Mouse (Mus musculus) MEL (cell line): ENCODE data around the gene Mrps30. TPM values are rescaled to one million over a fixed set of nuclear protein-coding genes. Genes with fewer than 3 reads are reported as not detected.

ENCODE experiments used
- DNase-seq: peaks from one replicate; pipeline ENCODE4 v3.0.0; 2011; ENCODE audit warnings: low read depth, low spot score
- H3K27ac ChIP-seq: 2 replicates; pipeline ENCODE4 v1.5.1; 2012; ENCODE audit warnings: low read depth, mild to moderate bottlenecking, control low read depth, low read length, moderate library complexity; ENCODE audit not compliant: control insufficient read depth
- H3K27me3 ChIP-seq, 2 experiments: fragments of 150-350 bp in 1 of 2; sonication (generic) in 1 of 2; 2 replicates each; pipeline ENCODE4 v1.6.1; 2012; ENCODE audit warnings: low read length in 2 of 2, mild to moderate bottlenecking in 2 of 2, improper control_type of control experiment in 1 of 2, moderate library complexity in 1 of 2; ENCODE audit not compliant: insufficient read depth in 2 of 2, control insufficient read depth in 1 of 2
- H3K36me3 ChIP-seq, 2 experiments: 2 replicates each; pipeline ENCODE4 v1.6.1; 2012 to 2014; ENCODE audit warnings: low read length in 2 of 2, improper control_type of control experiment in 1 of 2, inconsistent platforms in 1 of 2, mild to moderate bottlenecking in 1 of 2; ENCODE audit not compliant: insufficient read depth in 2 of 2, control insufficient read depth in 1 of 2
- H3K4me1 ChIP-seq, 2 experiments: fragments of 150-350 bp in 1 of 2; sonication (generic) in 1 of 2; 2 replicates each; pipeline ENCODE4 v1.6.1; 2012; ENCODE audit warnings: low read length in 2 of 2, improper control_type of control experiment in 1 of 2, mild to moderate bottlenecking in 1 of 2; ENCODE audit not compliant: insufficient read depth in 2 of 2, control insufficient read depth in 1 of 2
- H3K4me3 ChIP-seq, 2 experiments: fragments of 150-350 bp in 1 of 2; sonication (generic) in 1 of 2; 2 replicates each; pipeline ENCODE4 v1.5.1; 2012; ENCODE audit warnings: low read depth in 2 of 2, low read length in 2 of 2, mild to moderate bottlenecking in 2 of 2, moderate library complexity in 2 of 2, control low read depth in 1 of 2, improper control_type of control experiment in 1 of 2; ENCODE audit not compliant: control insufficient read depth in 1 of 2, insufficient read depth in 1 of 2
- H3K79me2 ChIP-seq: 2 replicates; pipeline ENCODE4 v1.6.1; 2012; ENCODE audit warnings: mild to moderate bottlenecking, low read length, moderate library complexity; ENCODE audit not compliant: control insufficient read depth, poor library complexity, insufficient read depth
- H3K9ac ChIP-seq: 2 replicates; pipeline ENCODE4 v1.6.1; 2012; ENCODE audit warnings: low read depth, mild to moderate bottlenecking, control low read depth, low read length, moderate library complexity; ENCODE audit not compliant: control insufficient read depth, poor library complexity, severe bottlenecking
- H3K9me3 ChIP-seq: fragments of 150-350 bp; sonication (generic); replicated peaks from 2 replicates; pipeline ENCODE4 v1.6.1; 2012; ENCODE audit warnings: mild to moderate bottlenecking, low read length, improper control_type of control experiment, moderate library complexity; ENCODE audit not compliant: insufficient read depth
- BHLHE40 ChIP-seq: IDR thresholded peaks from 2 replicates; pipeline ENCODE4 v1.6.1; 2012; ENCODE audit warnings: low read depth, mild to moderate bottlenecking, inconsistent platforms, low read length, improper control_type of control experiment, borderline replicate concordance
- CHD1 ChIP-seq: IDR thresholded peaks from 2 replicates; pipeline ENCODE4 v1.6.1; 2012; ENCODE audit warnings: low read depth, mild to moderate bottlenecking, inconsistent platforms, low read length, improper control_type of control experiment
- E2F4 ChIP-seq: IDR thresholded peaks from 2 replicates; pipeline ENCODE4 v1.6.1; 2011; ENCODE audit warnings: low read depth, low read length, improper control_type of control experiment, borderline replicate concordance
- ETS1 ChIP-seq: IDR thresholded peaks from 2 replicates; pipeline ENCODE4 v1.6.1; 2012; ENCODE audit warnings: low read depth, mild to moderate bottlenecking, inconsistent platforms, low read length, improper control_type of control experiment, moderate library complexity
- GABPA ChIP-seq: IDR thresholded peaks from 2 replicates; pipeline ENCODE4 v1.6.1; 2012; ENCODE audit warnings: low read depth, mild to moderate bottlenecking, inconsistent platforms, low read length, improper control_type of control experiment, moderate library complexity
- GATA1 ChIP-seq: IDR thresholded peaks from 2 replicates; pipeline ENCODE4 v1.6.1; 2011; ENCODE audit warnings: low read depth, low read length, improper control_type of control experiment
- JUND ChIP-seq: IDR thresholded peaks from 2 replicates; pipeline ENCODE4 v1.6.1; 2011; ENCODE audit warnings: low read depth, mild to moderate bottlenecking, improper control_type of control experiment, low read length
- MAX ChIP-seq: IDR thresholded peaks from 2 replicates; pipeline ENCODE4 v1.6.1; 2011; ENCODE audit warnings: low read length, improper control_type of control experiment
- MXI1 ChIP-seq: IDR thresholded peaks from 2 replicates; pipeline ENCODE4 v1.6.1; 2011; ENCODE audit warnings: mild to moderate bottlenecking, low read depth, low read length, improper control_type of control experiment
- NRF1 ChIP-seq: IDR thresholded peaks from 2 replicates; pipeline ENCODE4 v1.6.1; 2014; ENCODE audit warnings: low read depth, mild to moderate bottlenecking, inconsistent platforms, low read length, improper control_type of control experiment, moderate library complexity; ENCODE audit not compliant: poor library complexity, insufficient read depth, severe bottlenecking
- POLR2A ChIP-seq, 2 experiments: IDR thresholded peaks; 2 replicates each; pipeline ENCODE4 v1.6.1; 2011 to 2012; ENCODE audit warnings: low read length in 2 of 2, mild to moderate bottlenecking in 2 of 2, control low read depth in 1 of 2, improper control_type of control experiment in 1 of 2, low read depth in 1 of 2, moderate library complexity in 1 of 2; ENCODE audit not compliant: control insufficient read depth in 1 of 2, insufficient read depth in 1 of 2, poor library complexity in 1 of 2
- POLR2AphosphoS2 ChIP-seq: IDR thresholded peaks from 2 replicates; pipeline ENCODE4 v1.6.1; 2011; ENCODE audit warnings: low read length, improper control_type of control experiment
- POLR2AphosphoS5 ChIP-seq: IDR thresholded peaks from 2 replicates; pipeline ENCODE4 v1.6.1; 2012; ENCODE audit warnings: low read depth, borderline replicate concordance, mild to moderate bottlenecking, inconsistent platforms, low read length, moderate library complexity, mixed read lengths
- SMC3 ChIP-seq: IDR thresholded peaks from 2 replicates; pipeline ENCODE4 v1.6.1; 2011; ENCODE audit warnings: low read depth, low read length, improper control_type of control experiment
- TAL1 ChIP-seq: IDR thresholded peaks from 2 replicates; pipeline ENCODE4 v1.6.1; 2012; ENCODE audit warnings: mild to moderate bottlenecking, inconsistent platforms, low read length, moderate library complexity, mixed read lengths
- TCF12 ChIP-seq: IDR thresholded peaks from 2 replicates; pipeline ENCODE4 v1.6.1; 2014; ENCODE audit warnings: low read depth, mild to moderate bottlenecking, inconsistent platforms, low read length, improper control_type of control experiment, moderate library complexity
- UBTF ChIP-seq: IDR thresholded peaks from 2 replicates; pipeline ENCODE4 v1.6.1; 2012; ENCODE audit warnings: low read depth, mild to moderate bottlenecking, inconsistent platforms, low read length, improper control_type of control experiment, moderate library complexity, borderline replicate concordance; ENCODE audit not compliant: insufficient read depth
- USF2 ChIP-seq, 2 experiments: IDR thresholded peaks; 2 replicates each; pipeline ENCODE4 v1.6.1; 2011 to 2012; ENCODE audit warnings: improper control_type of control experiment in 2 of 2, low read length in 2 of 2, borderline replicate concordance in 1 of 2, inconsistent platforms in 1 of 2, low read depth in 1 of 2, mild to moderate bottlenecking in 1 of 2; ENCODE audit not compliant: insufficient read depth in 1 of 2
- ZKSCAN1 ChIP-seq: IDR thresholded peaks from 2 replicates; pipeline ENCODE4 v1.6.1; 2012; ENCODE audit warnings: low read depth, mild to moderate bottlenecking, inconsistent platforms, low read length, improper control_type of control experiment, moderate library complexity
- ZMIZ1 ChIP-seq: IDR thresholded peaks from 2 replicates; pipeline ENCODE4 v1.6.1; 2012; ENCODE audit warnings: low read depth, mild to moderate bottlenecking, inconsistent platforms, low read length, improper control_type of control experiment, moderate library complexity
- ZNF384 ChIP-seq: IDR thresholded peaks from 2 replicates; pipeline ENCODE4 v1.6.1; 2012; ENCODE audit warnings: low read depth, mild to moderate bottlenecking, inconsistent platforms, low read length, improper control_type of control experiment
- polyA plus RNA-seq, 2 experiments: library from polyadenylated mRNA; stranded (reverse) in 1 of 2; unstranded in 1 of 2; fragments of >175 nt in 1 of 2; fragments of >200 nt in 1 of 2; gene quantifications; 2 replicates each; pipeline versions ENCODE4 v1.2.1 to v1.2.4; 2012; ENCODE audit warnings: low replicate concordance in 2 of 2, low read depth in 1 of 2; ENCODE audit not compliant: insufficient read length in 2 of 2, insufficient read depth in 1 of 2, missing spikeins in 1 of 2
- total RNA-seq: library from RNA; depleted of rRNA; stranded (reverse); fragments of 300-350 nt; gene quantifications from 2 replicates; pipeline ENCODE4 v1.2.3, GENCODE M21; 2012

Gene Mrps30
- total and polyA plus RNA-seq, 3 experiments = 34.3 to 35.8 TPM; not detected in 1

DNA sequence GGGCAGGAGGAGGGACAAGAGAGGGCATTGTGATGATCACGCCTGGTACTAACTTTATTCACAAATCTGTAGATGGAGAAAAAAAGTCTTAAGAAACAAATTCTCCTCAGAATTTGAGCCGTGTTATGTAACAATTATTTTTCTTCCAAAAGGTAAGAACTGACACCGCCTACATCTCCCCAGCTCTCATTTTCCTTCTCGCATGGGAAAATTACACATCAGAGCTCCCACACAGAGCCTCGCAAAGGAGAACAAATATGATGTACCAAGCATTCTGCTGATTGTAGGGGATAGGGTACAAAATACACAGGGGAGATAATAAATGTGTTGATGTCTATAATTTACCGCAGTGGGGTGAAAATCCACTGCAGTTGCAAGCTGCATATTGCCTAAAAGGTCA lies 23.7 kb downstream of the Mrps30 start:
- H3K79me2 ChIP-seq = no peaks in the 10 kb centered on the region
- no peak for DNase-seq
- H3K27me3 ChIP-seq = no peaks in the 10 kb centered on the region
- H3K4me1 ChIP-seq = no peaks in the 10 kb centered on the region
- no peak overlapping the region for H3K27ac ChIP-seq
- H3K9me3 ChIP-seq = no peaks in the 10 kb centered on the region
- TF ChIP-seq CHD1 (no peak), TAL1 (no peak), NRF1 (no peak), POLR2A (IDR thresholded peaks at IDR 0.05; ENCODE audit: control insufficient read depth in 1 of 2, insufficient read depth in 1 of 2, low read depth in 1 of 2, low read length in 2 of 2, poor library complexity in 1 of 2) (no peak), POLR2AphosphoS2 (no peak), USF2 (IDR thresholded peaks at IDR 0.05; ENCODE audit: borderline replicate concordance in 1 of 2, insufficient read depth in 1 of 2, low read depth in 1 of 2, low read length in 2 of 2) (no peak), ZNF384 (no peak), JUND (no peak), TCF12 (no peak), SMC3 (no peak), UBTF (no peak), ETS1 (no peak), MXI1 (no peak), POLR2AphosphoS5 (no peak), ZKSCAN1 (no peak), GATA1 (no peak), BHLHE40 (no peak), GABPA (no peak), MAX (no peak)
- H3K9ac ChIP-seq = no peak overlapping the region
- no peak overlapping the region for H3K4me3 ChIP-seq
- no peaks in the 10 kb centered on the region for H3K36me3 ChIP-seq

DNA sequence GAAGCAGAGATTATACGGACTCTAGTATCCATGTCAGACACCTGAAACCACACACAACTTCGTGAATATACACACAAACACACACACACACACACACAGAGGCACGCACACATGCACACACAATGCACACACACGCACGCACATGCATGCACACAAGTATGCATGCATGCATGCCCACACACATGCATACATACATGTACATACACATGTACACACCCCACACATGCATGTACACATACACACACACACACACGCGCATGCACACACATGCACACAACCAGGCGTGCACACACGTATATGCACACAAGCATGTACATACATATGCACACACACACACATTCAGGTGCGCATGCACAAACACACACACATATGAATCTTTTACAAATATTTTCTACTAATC lies 36.2 kb downstream of the Mrps30 start:
- no peaks in the 10 kb centered on the region for H3K36me3 ChIP-seq
- no peaks in the 10 kb centered on the region for H3K4me1 ChIP-seq
- H3K9me3 ChIP-seq = no peaks in the 10 kb centered on the region
- no peak overlapping the region for H3K4me3 ChIP-seq
- H3K27me3 ChIP-seq = no peaks in the 10 kb centered on the region
- H3K27ac ChIP-seq = no peak overlapping the region
- no peak for DNase-seq
- H3K9ac ChIP-seq = no peak overlapping the region
- TF ChIP-seq TAL1 = no peak
- no peak for TF ChIP-seq ETS1
- TF ChIP-seq E2F4 = no peak
- no peak for TF ChIP-seq ZMIZ1
- TF ChIP-seq, all 39 proteins: peak for 0
- no peaks in the 10 kb centered on the region for H3K79me2 ChIP-seq
